Mouse (Mus musculus): ENCODE results near the gene P4htm.
A peak's percentile ranks its signal among the peaks of the same experiment; 100 is the strongest.

Gene P4htm

GRCm38 (mm10) chr9:108577934-108578544, 19.4 kb downstream of the P4htm start:
- DNase-seq (ENCODE audit: low read depth, low spot score): no peak

GRCm38 (mm10) chr9:108577025-108577424, 20.4 kb downstream of the P4htm start:
- DNase-seq (ENCODE audit: low read depth, low spot score): no peak

GRCm38 (mm10) chr9:108575321-108576297, 21.9 kb downstream of the P4htm start:
- DNase-seq (ENCODE audit: low read depth, low spot score): no peak

GRCm38 (mm10) chr9:108574921-108575320, 22.5 kb downstream of the P4htm start:
- no peak for DNase-seq (ENCODE audit: low read depth, low spot score)

GRCm38 (mm10) chr9:108573774-108574690, 23.4 kb downstream of the P4htm start:
- DNase-seq (ENCODE audit: low read depth, low spot score): no peak

- no peak for DNase-seq (ENCODE audit: low read depth, low spot score)
These were observed 25.1 kb downstream of the P4htm start for GRCm38 (mm10) chr9:108572321-108572720.

- no peak for DNase-seq (ENCODE audit: low read depth, low spot score)
These were observed 26.0 kb downstream of the P4htm start for GRCm38 (mm10) chr9:108571401-108571973.

GRCm38 (mm10) chr9:108570207-108570896, 27.1 kb downstream of the P4htm start:
- DNase-seq (ENCODE audit: low read depth, low spot score): peak; percentile 71

GRCm38 (mm10) chr9:108569381-108570206, 27.9 kb downstream of the P4htm start, which contains the start of gene Dalrd3:
Gene Dalrd3 (plus strand): TSS chr9:108569886.
- peak; percentile 88 for DNase-seq (ENCODE audit: low read depth, low spot score)

- no peak for DNase-seq (ENCODE audit: low read depth, low spot score)
These were observed 29.0 kb downstream of the P4htm start for GRCm38 (mm10) chr9:108568511-108568921.

GRCm38 (mm10) chr9:108567931-108568419, 29.5 kb downstream of the P4htm start:
- no peak for DNase-seq (ENCODE audit: low read depth, low spot score)

GRCm38 (mm10) chr9:108566815-108567776, 30.4 kb downstream of the P4htm start, which contains the start of gene Ndufaf3:
Gene Ndufaf3 (minus strand): TSS chr9:108567434.
- DNase-seq (ENCODE audit: low read depth, low spot score): peak; percentile 87

GRCm38 (mm10) chr9:108565881-108566814, 31.3 kb downstream of the P4htm start:
- DNase-seq (ENCODE audit: low read depth, low spot score): no peak

- no peak for DNase-seq (ENCODE audit: low read depth, low spot score)
These were observed 33.3 kb downstream of the P4htm start for GRCm38 (mm10) chr9:108564131-108564530.

- DNase-seq (ENCODE audit: low read depth, low spot score): no peak
These were observed 33.8 kb downstream of the P4htm start for GRCm38 (mm10) chr9:108563671-108564070.

- DNase-seq (ENCODE audit: low read depth, low spot score): peak; percentile 99
These were observed 37.1 kb downstream of the P4htm start, which contains the start of gene Impdh2 for GRCm38 (mm10) chr9:108560227-108560841. Gene Impdh2 (plus strand): TSS chr9:108560286.

- no peak for DNase-seq (ENCODE audit: low read depth, low spot score)
These were observed 38.3 kb downstream of the P4htm start for GRCm38 (mm10) chr9:108559169-108559568.
